Mouse (Mus musculus): Measurements from ENCODE around the gene Tm2d3. TPM values are rescaled to one million over a fixed set of nuclear protein-coding genes. Genes with fewer than 3 reads are reported as not detected.

Tm2d3 gene
- polyA plus RNA-seq (2014; fragmentation: Illumina TruSeq; extraction: RNeasy Lipid Tissue Mini Kit (QIAGEN cat#74804); ENCODE audit: low read depth, low replicate concordance), result 27.5 TPM

DNA sequence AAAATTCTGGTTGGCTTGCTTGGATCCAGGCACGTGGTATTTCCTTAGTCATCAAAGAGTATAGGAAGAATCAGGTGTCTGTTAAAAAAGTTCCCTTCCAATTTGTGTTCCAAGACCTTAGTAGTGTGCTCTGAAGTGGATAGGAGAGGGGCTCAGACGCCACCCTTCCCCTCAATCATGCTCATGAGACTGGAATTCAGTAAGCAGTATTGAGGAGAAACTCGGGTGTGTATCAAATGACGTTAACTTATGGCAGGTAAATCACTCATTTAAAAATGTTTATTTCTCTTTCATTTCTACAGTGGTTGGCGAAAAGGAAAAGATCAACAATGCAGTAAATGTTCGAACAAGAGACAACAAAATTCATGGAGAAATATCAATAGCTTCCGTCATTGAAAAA lies at the start of gene Tm2d3:
Tm2d3 (plus strand) TSS at position 301 of the 400 bp plus-strand sequence.

DNA sequence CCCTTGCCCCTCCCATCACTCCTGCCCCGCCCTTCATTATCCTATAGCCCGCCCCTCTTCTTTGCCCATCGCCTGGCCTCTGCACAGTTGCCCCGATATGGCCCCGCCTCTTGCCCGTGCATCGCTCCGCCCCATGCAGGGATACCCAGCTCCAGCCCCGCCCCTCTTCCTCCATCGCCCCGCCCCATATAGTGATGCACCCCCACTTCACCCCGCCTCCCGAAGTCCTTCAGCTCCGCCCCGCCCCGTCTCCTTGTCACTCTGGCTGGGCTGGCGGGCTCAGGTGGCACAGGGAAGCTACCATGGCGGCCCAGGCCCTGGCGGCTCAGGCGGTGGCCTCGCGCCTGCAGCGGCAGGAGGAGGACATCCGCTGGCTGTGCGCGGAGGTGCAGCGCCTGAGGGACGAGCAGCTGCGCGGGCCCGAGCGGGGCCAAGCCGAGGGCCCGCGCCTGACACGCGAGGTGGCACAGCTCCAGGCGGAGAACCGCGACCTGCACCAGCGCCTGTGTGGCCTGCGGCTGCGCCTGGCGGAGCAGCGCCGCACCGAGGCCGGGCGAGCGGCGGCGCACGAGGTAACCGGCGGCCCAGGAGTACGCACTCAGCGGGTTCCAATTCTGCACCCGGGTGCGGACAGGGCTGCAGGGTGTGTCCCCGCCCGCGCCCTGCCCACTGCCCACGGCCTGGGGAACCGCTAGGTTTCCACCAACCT lies 46.2 kb upstream of the Tm2d3 start, which contains the start of gene Tarsl2:
Tarsl2 (plus strand) TSS at position 256 of the 709 bp plus-strand sequence.

Other genes starting within 250 kb of the Tm2d3 start
- gene Tjp1, start 163.4 kb upstream of the Tm2d3 start, polyA plus RNA-seq (2014; fragmentation: Illumina TruSeq; extraction: RNeasy Lipid Tissue Mini Kit (QIAGEN cat#74804); ENCODE audit: low read depth, low replicate concordance), result 44.6 TPM
- gene Tarsl2, start 46.3 kb upstream of the Tm2d3 start, polyA plus RNA-seq (2014; fragmentation: Illumina TruSeq; extraction: RNeasy Lipid Tissue Mini Kit (QIAGEN cat#74804); ENCODE audit: low read depth, low replicate concordance), result 31.5 TPM
- gene Pcsk6, start 170.6 kb downstream of the Tm2d3 start, polyA plus RNA-seq (2014; fragmentation: Illumina TruSeq; extraction: RNeasy Lipid Tissue Mini Kit (QIAGEN cat#74804); ENCODE audit: low read depth, low replicate concordance), result 36.4 TPM